Mouse (Mus musculus): Measurements from ENCODE around the gene Cltc. TPM values are rescaled to one million over a fixed set of nuclear protein-coding genes. Genes with fewer than 3 reads are reported as not detected.

Cltc gene
- total RNA-seq, 4 experiments from 2014 or later = 283 to 302 (median 294) TPM

- no peak for DNase-seq
Observed at GRCm38 (mm10) chr11:86646136-86646834, 111.1 kb downstream of the Cltc start.

- no peak for DNase-seq
Observed at GRCm38 (mm10) chr11:86644553-86644952, 112.8 kb downstream of the Cltc start.

Other genes starting within 250 kb of the Cltc start
- gene Rps6kb1, start 212.8 kb downstream of the Cltc start, total RNA-seq (2022) = 10 to 100 TPM; 37.4 to 52.1 (median 46.9) TPM
- gene Tubd1, start 212.6 kb downstream of the Cltc start, total RNA-seq (2022) = 10 to 100 TPM; 10.5 to 11.5 (median 11.4) TPM
- 100 to 1,000 TPM in 3 of 4 experiments, 10 to 100 TPM in 1; 99.8 to 209 (median 138) TPM for gene Vmp1, start 73.7 kb downstream of the Cltc start, total RNA-seq (2022)
- gene Ptrh2, start 73.6 kb downstream of the Cltc start, total RNA-seq (2022) = 10 to 100 TPM; 15.7 to 17.9 (median 17.2) TPM
- gene Dhx40, start 50.2 kb upstream of the Cltc start, total RNA-seq (2022) = 10 to 100 TPM; 29.7 to 35.1 (median 32.2) TPM
- gene Ypel2, start 236.1 kb upstream of the Cltc start, total RNA-seq (2022) = 10 to 100 TPM; 22.2 to 53.0 (median 26.6) TPM